Mouse (Mus musculus) E14TG2a.4 (cell line): ENCODE data around the gene Prrg2.

Source experiments
- H3K27me3 ChIP-seq: 2 replicates; pipeline ENCODE4 v1.6.1; 2014; ENCODE audit warnings: low read length, control low read depth; ENCODE audit not compliant: insufficient read depth
- H3K36me3 ChIP-seq: 2 replicates; pipeline ENCODE4 v1.6.1; 2014; ENCODE audit warnings: low read length, control low read depth; ENCODE audit not compliant: insufficient read depth
- H3K4me1 ChIP-seq: replicated peaks from 2 replicates; pipeline ENCODE4 v1.6.1; 2014; ENCODE audit warnings: low read depth, low read length, control low read depth
- H3K4me3 ChIP-seq: replicated peaks from 2 replicates; pipeline ENCODE4 v1.5.1; 2014; ENCODE audit warnings: mild to moderate bottlenecking, low read length
- H3K9me3 ChIP-seq: 2 replicates; pipeline ENCODE4 v1.6.1; 2014; ENCODE audit warnings: low read length, control low read depth
- CTCF ChIP-seq: conservative IDR thresholded peaks from 2 replicates; pipeline ENCODE4 v1.5.1; 2014; ENCODE audit warnings: low read length
- NANOG ChIP-seq: IDR thresholded peaks from 2 replicates; pipeline ENCODE4 v1.6.1; 2014; ENCODE audit warnings: borderline replicate concordance, low read length, mixed read lengths
- POU5F1 ChIP-seq: IDR thresholded peaks from 2 replicates; pipeline ENCODE4 v1.6.1; 2014; ENCODE audit warnings: low read length, borderline replicate concordance

Prrg2 gene

DNA sequence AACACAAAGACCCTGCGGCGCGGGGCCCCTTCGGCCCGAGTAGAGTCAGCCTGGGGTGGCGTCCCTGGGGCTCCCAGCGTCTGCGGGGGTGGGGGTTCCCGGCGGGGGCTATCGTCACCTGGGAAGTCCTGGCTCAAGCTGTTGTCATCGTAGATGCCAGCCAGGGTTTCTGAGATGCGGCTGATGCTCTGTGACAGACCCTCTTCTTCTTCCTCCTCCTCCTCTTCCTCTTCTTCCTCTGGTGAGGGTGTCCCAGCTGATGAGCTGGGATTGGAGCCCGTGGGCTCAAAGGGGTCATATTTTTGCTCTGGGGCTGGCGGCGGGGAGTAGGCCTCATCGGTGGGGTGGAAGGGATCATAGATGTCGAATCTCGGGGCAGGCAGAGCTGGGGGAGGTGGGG, 54.1 kb downstream of the Prrg2 start:
- TF ChIP-seq NANOG (no peak), POU5F1 (no peak), CTCF (no peak)
- Histone ChIP-seq H3K27me3 (peaks cover 3% of the 10 kb centered on the region; the same call in 1 of the 2 replicates), H3K9me3 (no peaks in the 10 kb centered on the region), H3K4me1 (peaks cover 67% of the 10 kb centered on the region), H3K4me3 (peak overlapping the region; percentile 67), H3K36me3 (peaks cover 98% of the 10 kb centered on the region)

DNA sequence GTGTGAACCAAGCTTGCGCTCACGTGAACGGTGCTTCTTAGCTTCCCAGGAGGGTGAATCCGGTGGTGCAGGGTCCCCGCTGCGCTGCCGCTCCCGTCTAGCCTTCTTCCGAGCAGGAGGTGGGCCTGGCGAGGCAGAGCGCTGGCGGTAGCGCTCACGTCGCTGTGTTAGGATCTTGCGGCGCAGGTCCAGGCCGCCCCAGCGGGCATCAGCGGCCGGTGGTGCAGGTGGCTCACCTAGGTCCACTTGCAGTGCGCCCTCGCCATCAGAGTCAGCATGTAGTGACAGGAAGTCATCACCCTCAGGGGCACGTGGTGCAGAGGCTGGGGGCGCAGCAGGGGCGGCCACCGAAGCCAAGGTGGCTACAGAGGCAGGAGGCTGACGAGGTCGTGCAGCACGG, 54.6 kb downstream of the Prrg2 start:
- H3K4me3 ChIP-seq = peak overlapping the region; percentile 67
- H3K9me3 ChIP-seq = no peaks in the 10 kb centered on the region
- H3K4me1 ChIP-seq = peaks cover 65% of the 10 kb centered on the region
- peaks cover 3% of the 10 kb centered on the region; the same call in 1 of the 2 replicates for H3K27me3 ChIP-seq
- H3K36me3 ChIP-seq = peaks cover 98% of the 10 kb centered on the region
- TF ChIP-seq POU5F1 = no peak
- no peak for TF ChIP-seq CTCF
- TF ChIP-seq NANOG = no peak

DNA sequence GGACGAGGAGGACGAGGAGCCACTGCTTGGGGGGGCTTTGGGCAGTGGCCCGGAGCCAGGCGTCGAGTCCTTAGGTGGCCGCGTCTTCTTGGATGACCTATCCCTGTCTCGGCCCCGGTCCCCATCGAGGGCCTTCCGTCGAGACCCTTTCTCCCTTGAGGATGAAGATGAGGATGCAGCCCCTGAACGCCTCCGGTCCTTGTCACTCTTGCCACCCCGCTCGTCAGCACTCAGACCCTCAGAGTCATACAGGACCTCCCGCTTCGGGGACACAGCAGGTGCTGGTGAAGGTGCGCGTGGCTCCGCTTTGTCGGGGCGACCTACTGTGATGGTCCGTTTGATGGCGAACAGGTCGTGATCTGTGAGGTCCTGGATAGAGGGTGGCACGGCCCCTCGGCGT, 55.3 kb downstream of the Prrg2 start:
- TF ChIP-seq CTCF = no peak
- no peak for TF ChIP-seq NANOG
- TF ChIP-seq POU5F1 = no peak
- peaks cover 66% of the 10 kb centered on the region for H3K4me1 ChIP-seq
- peak overlapping the region; percentile 67 for H3K4me3 ChIP-seq
- H3K9me3 ChIP-seq = no peaks in the 10 kb centered on the region
- H3K36me3 ChIP-seq = peaks cover 98% of the 10 kb centered on the region
- H3K27me3 ChIP-seq = peaks cover 3% of the 10 kb centered on the region; the same call in 1 of the 2 replicates

DNA sequence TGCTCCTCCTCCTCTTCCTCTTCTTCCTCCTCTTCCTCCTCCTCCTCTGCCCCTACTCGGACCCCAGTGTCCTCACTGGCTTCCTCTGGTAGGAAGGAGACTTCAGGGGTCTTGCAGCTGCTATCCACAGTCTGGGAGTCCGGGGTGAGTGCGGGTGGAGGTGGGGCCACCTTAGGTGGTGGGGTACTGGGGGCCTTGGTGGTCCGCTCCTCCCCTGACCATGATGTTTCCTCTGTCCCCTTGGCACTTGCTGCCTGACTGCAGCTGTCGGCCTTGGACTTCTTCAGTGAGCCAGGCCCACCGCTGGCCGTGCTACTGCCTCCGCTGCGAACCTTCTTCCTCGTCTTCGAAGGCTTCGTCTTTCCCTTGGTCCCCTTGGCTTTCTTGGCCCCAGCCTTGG, 56.0 kb downstream of the Prrg2 start:
- H3K9me3 ChIP-seq = no peaks in the 10 kb centered on the region
- H3K4me3 ChIP-seq = no peak overlapping the region
- peaks cover 3% of the 10 kb centered on the region; the same call in 1 of the 2 replicates for H3K27me3 ChIP-seq
- H3K36me3 ChIP-seq = peaks cover 98% of the 10 kb centered on the region
- TF ChIP-seq POU5F1 (no peak), NANOG (no peak), CTCF (no peak)
- H3K4me1 ChIP-seq = peaks cover 68% of the 10 kb centered on the region

DNA sequence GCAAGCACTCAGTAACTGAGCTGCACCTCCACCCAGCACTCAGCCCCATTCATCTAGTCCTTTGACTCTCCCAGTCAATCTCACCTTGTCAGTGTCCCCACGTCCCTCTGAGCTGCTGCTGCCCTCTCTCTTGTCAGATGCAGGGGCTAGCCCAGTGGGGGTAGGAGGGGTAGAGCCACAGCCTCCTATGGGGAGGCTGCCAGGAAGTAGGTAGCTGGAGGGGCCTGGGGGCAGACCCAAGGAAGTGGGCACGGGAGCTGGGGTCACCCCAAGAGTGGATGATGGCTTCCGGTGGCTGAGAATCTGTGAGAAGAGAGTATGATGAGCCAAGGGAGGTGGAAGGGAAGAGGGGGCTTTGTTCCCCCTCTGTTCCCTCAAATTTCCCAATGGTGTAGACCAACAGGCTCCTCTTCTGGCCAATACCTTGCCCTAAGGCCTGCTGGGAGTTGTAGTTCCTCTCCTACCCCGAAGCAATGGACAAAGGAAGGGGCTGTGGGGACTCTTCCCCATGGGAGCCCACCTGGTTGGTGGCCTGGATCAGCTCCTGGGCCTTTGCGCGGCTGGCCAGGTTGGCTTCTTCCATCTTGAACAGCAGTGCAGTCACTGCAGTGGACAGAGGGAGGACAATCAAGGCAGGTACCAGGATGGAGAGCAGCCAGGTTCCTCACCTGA, 57.0 kb downstream of the Prrg2 start:
- peaks cover 75% of the 10 kb centered on the region for H3K4me1 ChIP-seq
- H3K36me3 ChIP-seq = peaks cover 98% of the 10 kb centered on the region
- H3K4me3 ChIP-seq = no peak overlapping the region
- no peaks in the 10 kb centered on the region for H3K9me3 ChIP-seq
- H3K27me3 ChIP-seq = peaks cover 3% of the 10 kb centered on the region; the same call in 1 of the 2 replicates
- TF ChIP-seq NANOG (no peak), POU5F1 (no peak), CTCF (no peak)

DNA sequence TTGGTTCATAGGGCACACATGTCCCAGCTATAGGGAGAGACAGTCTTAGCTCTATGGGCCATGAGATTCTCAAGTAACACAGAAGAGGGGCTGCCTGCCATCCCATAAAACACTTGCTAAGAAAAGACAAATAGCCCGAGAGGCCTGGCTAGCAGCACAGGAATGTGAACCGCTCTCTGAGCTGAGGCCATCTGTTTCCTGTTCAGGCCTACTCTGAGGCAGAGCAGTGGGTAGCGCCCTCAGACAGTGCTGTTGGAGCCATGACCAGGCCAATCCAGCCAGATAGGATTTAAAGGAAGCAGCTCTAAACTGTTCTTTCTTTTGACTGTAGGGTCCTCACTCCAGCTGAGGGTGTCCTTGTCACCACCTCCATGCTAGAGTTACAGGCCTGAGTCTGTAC, 57.9 kb downstream of the Prrg2 start:
- no peak for TF ChIP-seq CTCF
- no peak for TF ChIP-seq NANOG
- no peak for TF ChIP-seq POU5F1
- no peak overlapping the region for H3K4me3 ChIP-seq

More for the DNA sequence above, 57.9 kb downstream of the Prrg2 start:
- H3K4me1 ChIP-seq = peaks cover 79% of the 10 kb centered on the region
- no peaks in the 10 kb centered on the region for H3K9me3 ChIP-seq
- H3K27me3 ChIP-seq = peaks cover 3% of the 10 kb centered on the region; the same call in 1 of the 2 replicates
- H3K36me3 ChIP-seq = peaks cover 98% of the 10 kb centered on the region
